Mouse (Mus musculus): Measurements from ENCODE around the gene Rundc3b.

Rundc3b gene

GRCm38 (mm10) chr5:8488701-8489297 is 134.0 kb downstream of the Rundc3b start:
- DNase-seq (ENCODE audit: low spot score in 2 of 2), result no peak

- DNase-seq (ENCODE audit: low spot score in 2 of 2), result no peak
Observed at GRCm38 (mm10) chr5:8487989-8488700, 134.6 kb downstream of the Rundc3b start.

GRCm38 (mm10) chr5:8456561-8456960 is 166.2 kb downstream of the Rundc3b start:
- DNase-seq (ENCODE audit: low spot score in 2 of 2), result no peak

GRCm38 (mm10) chr5:8455565-8455964 is 167.2 kb downstream of the Rundc3b start:
- DNase-seq (ENCODE audit: low spot score in 2 of 2), result no peak

Data from frontal cortex, postnatal 25 days (tissue).